Mouse (Mus musculus) E14TG2a.4 (cell line): ENCODE results near the gene Arf1.

Source experiments
- CTCF ChIP-seq: conservative IDR thresholded peaks from 2 replicates; pipeline ENCODE4 v1.5.1; 2014; ENCODE audit warnings: low read length
- NANOG ChIP-seq: IDR thresholded peaks from 2 replicates; pipeline ENCODE4 v1.6.1; 2014; ENCODE audit warnings: borderline replicate concordance, low read length, mixed read lengths
- POU5F1 ChIP-seq: IDR thresholded peaks from 2 replicates; pipeline ENCODE4 v1.6.1; 2014; ENCODE audit warnings: low read length, borderline replicate concordance

- TF ChIP-seq CTCF, result peak; percentile 96
- no peak for TF ChIP-seq POU5F1
- TF ChIP-seq NANOG, result no peak
Observed at GRCm38 (mm10) chr11:59219064-59219463, 9.0 kb downstream of the Arf1 start.
